Mouse (Mus musculus): ENCODE data around the gene Gm28035. TPM values are rescaled to one million over a fixed set of nuclear protein-coding genes. Genes with fewer than 3 reads are reported as not detected.

Gene Gm28035
- polyA plus RNA-seq, 1 experiment = 6.4 TPM

- no peaks in the 10 kb centered on the region for H3K27me3 ChIP-seq (replicated peaks)
- peak within 1 kb of the TSS; percentile 96 for H3K4me3 ChIP-seq (replicated peaks)
- peaks cover 24% of the 10 kb centered on the region for H3K36me3 ChIP-seq (replicated peaks; ENCODE audit: low read length)
- H3K4me1 ChIP-seq = peaks cover 56% of the 10 kb centered on the region
- peaks cover 17% of the 10 kb centered on the region for H3K9me3 ChIP-seq
- peak; percentile 86 for TF ChIP-seq FLI1 (IDR thresholded peaks at IDR 0.05; ENCODE audit: low read length)
- no peak for TF ChIP-seq GATA1 (IDR thresholded peaks at IDR 0.05; ENCODE audit: borderline replicate concordance, low read length)
Measured at GRCm38 (mm10) chr2:30237199-30237880, 3.0 kb upstream of the Gm28035 start, which contains the start of gene Lrrc8a. Gene Lrrc8a, plus strand, starts transcription at chr2:30237715.

GRCm38 (mm10) chr2:30237881-30238280, 2.5 kb upstream of the Gm28035 start:
- Histone ChIP-seq H3K4me1 (peaks cover 62% of the 10 kb centered on the region), H3K27me3 (replicated peaks) (no peaks in the 10 kb centered on the region), H3K9me3 (peaks cover 11% of the 10 kb centered on the region), H3K4me3 (replicated peaks) (peak overlapping the region; percentile 96), H3K36me3 (replicated peaks; ENCODE audit: low read length) (peaks cover 29% of the 10 kb centered on the region)
- TF ChIP-seq FLI1 (IDR thresholded peaks at IDR 0.05; ENCODE audit: low read length) (no peak), GATA1 (IDR thresholded peaks at IDR 0.05; ENCODE audit: borderline replicate concordance, low read length) (no peak)

GRCm38 (mm10) chr2:30238906-30239465, 1.4 kb upstream of the Gm28035 start:
- TF ChIP-seq FLI1 (IDR thresholded peaks at IDR 0.05; ENCODE audit: low read length) (no peak), GATA1 (IDR thresholded peaks at IDR 0.05; ENCODE audit: borderline replicate concordance, low read length) (no peak)
- H3K9me3 ChIP-seq = 0 out of 2 replicates have a peak, but pooled peaks cover 3% of the 10 kb centered on the region
- H3K27me3 ChIP-seq (replicated peaks) = no peaks in the 10 kb centered on the region
- peak overlapping the region; percentile 96 for H3K4me3 ChIP-seq (replicated peaks)
- peaks cover 40% of the 10 kb centered on the region for H3K36me3 ChIP-seq (replicated peaks; ENCODE audit: low read length)
- H3K4me1 ChIP-seq = peaks cover 73% of the 10 kb centered on the region

DNA sequence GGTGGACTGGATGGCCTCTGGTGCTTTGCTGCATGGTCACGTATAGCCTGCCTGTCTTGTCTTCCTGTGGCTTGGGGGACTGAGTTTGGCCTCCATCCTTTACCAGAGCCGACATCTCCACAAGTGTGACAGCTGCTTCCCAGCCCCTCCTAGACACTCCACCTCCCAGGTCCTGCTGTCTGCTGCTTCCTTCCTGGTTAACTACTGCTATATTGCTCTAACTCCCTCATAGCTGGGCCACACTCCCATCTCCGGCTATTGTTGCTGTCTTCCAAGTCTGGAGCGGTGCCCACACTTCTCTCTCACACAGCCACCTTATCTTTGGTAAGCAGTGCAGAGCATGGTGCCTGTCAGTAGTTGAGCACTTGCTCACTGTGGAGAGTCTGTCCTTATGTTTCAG, 590 bp upstream of the Gm28035 start:
- Histone ChIP-seq H3K4me1 (peaks cover 80% of the 10 kb centered on the region), H3K9me3 (no peaks in the 10 kb centered on the region), H3K36me3 (replicated peaks; ENCODE audit: low read length) (peaks cover 48% of the 10 kb centered on the region), H3K27me3 (replicated peaks) (no peaks in the 10 kb centered on the region), H3K4me3 (replicated peaks) (peak overlapping the region; percentile 96)
- TF ChIP-seq FLI1 (IDR thresholded peaks at IDR 0.05; ENCODE audit: low read length) = no peak
- no peak for TF ChIP-seq GATA1 (IDR thresholded peaks at IDR 0.05; ENCODE audit: borderline replicate concordance, low read length)

- Histone ChIP-seq H3K4me1 (peaks cover 90% of the 10 kb centered on the region), H3K27me3 (replicated peaks) (no peaks in the 10 kb centered on the region), H3K9me3 (no peaks in the 10 kb centered on the region), H3K4me3 (replicated peaks) (peak overlapping the region; percentile 71), H3K36me3 (replicated peaks; ENCODE audit: low read length) (peaks cover 71% of the 10 kb centered on the region)
- TF ChIP-seq FLI1 (IDR thresholded peaks at IDR 0.05; ENCODE audit: low read length) = no peak
- no peak for TF ChIP-seq GATA1 (IDR thresholded peaks at IDR 0.05; ENCODE audit: borderline replicate concordance, low read length)
Measured at GRCm38 (mm10) chr2:30242509-30242908, 2.1 kb downstream of the Gm28035 start.

DNA sequence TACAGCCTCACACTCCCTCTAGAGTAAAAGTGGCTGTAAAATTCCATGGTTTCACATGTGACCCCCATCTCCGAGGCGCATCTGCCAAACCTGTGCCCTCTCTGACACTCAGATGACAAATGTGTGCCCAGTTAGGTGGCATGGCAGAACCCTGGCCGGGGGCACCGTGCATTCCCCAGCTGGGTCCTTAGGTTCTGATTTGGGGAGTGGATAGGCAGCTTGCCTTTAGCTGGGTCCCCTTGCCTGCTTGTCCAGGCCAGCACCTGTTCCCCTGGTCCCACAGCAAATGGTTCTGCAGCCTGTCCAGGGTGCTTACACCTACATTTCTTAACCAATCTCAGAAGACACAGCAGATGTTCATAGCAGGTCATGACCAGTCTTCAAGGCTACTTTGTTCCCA, 3.0 kb downstream of the Gm28035 start:
- no peak for TF ChIP-seq FLI1 (IDR thresholded peaks at IDR 0.05; ENCODE audit: low read length)
- TF ChIP-seq GATA1 (IDR thresholded peaks at IDR 0.05; ENCODE audit: borderline replicate concordance, low read length) = no peak
- peaks cover 94% of the 10 kb centered on the region for H3K4me1 ChIP-seq
- no peaks in the 10 kb centered on the region for H3K9me3 ChIP-seq
- no peak overlapping the region for H3K4me3 ChIP-seq (replicated peaks)
- H3K36me3 ChIP-seq (replicated peaks; ENCODE audit: low read length) = peaks cover 80% of the 10 kb centered on the region
- H3K27me3 ChIP-seq (replicated peaks) = no peaks in the 10 kb centered on the region

DNA sequence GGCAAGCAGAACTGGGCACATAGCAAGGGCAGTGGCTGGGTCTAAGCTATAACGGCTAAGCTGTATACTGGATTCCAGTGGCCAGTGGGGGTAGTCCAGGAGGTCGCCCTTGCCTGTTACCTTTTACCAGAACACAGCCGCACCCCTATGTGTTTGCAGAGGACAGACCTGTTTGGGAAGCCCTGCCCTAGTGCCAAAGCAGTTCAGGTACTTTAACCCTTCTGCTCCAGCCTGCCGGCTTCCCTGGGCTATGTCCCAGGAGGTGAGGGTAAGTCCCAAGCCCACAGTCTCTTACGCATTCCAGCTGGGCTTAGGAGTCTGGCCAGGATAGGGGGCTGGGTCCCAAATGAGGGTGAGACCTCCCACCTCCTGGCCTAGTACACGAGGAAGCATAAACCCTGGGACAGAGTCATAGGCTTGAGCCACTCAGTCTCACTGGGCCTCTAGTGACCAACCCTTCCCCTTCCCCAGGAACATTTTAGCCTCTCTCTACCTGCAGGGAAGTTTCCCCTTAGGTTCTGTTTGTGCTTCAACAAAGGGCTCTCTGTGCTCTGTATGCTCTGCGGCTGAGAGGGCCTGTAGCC, 4.3 kb downstream of the Gm28035 start:
- H3K9me3 ChIP-seq = no peaks in the 10 kb centered on the region
- H3K4me3 ChIP-seq (replicated peaks) = no peak overlapping the region
- H3K27me3 ChIP-seq (replicated peaks) = no peaks in the 10 kb centered on the region
- peaks cover 91% of the 10 kb centered on the region for H3K4me1 ChIP-seq
- no peak for TF ChIP-seq FLI1 (IDR thresholded peaks at IDR 0.05; ENCODE audit: low read length)
- no peak for TF ChIP-seq GATA1 (IDR thresholded peaks at IDR 0.05; ENCODE audit: borderline replicate concordance, low read length)
- peaks cover 93% of the 10 kb centered on the region for H3K36me3 ChIP-seq (replicated peaks; ENCODE audit: low read length)

GRCm38 (mm10) chr2:30247036-30247435, 6.7 kb downstream of the Gm28035 start:
- Histone ChIP-seq H3K9me3 (no peaks in the 10 kb centered on the region), H3K36me3 (replicated peaks; ENCODE audit: low read length) (peaks cover 93% of the 10 kb centered on the region), H3K4me3 (replicated peaks) (no peak overlapping the region), H3K27me3 (replicated peaks) (no peaks in the 10 kb centered on the region), H3K4me1 (peaks cover 89% of the 10 kb centered on the region)
- TF ChIP-seq FLI1 (IDR thresholded peaks at IDR 0.05; ENCODE audit: low read length) (no peak), GATA1 (IDR thresholded peaks at IDR 0.05; ENCODE audit: borderline replicate concordance, low read length) (no peak)

DNA sequence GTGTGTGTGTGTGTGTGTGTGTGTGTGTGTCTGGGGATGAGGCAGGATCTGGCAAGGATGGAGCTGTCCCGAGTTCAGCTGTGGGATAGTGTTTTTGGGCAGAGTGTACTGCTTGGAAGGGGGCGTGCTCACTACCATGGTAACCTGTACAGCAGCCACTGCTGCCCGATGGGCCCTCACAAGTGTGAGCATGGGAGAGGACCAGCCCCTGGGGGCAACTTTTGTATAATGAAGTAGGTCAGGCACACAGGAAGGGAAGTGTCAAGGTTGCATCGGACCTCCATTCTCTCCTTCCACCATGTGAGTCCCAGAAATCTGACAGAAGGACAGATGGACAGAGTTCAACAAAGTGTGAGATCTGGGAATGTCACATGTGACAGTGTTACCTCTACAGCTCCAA, 7.3 kb downstream of the Gm28035 start:
- TF ChIP-seq FLI1 (IDR thresholded peaks at IDR 0.05; ENCODE audit: low read length) = no peak
- TF ChIP-seq GATA1 (IDR thresholded peaks at IDR 0.05; ENCODE audit: borderline replicate concordance, low read length) = no peak
- H3K4me1 ChIP-seq = peaks cover 89% of the 10 kb centered on the region
- H3K36me3 ChIP-seq (replicated peaks; ENCODE audit: low read length) = peaks cover 94% of the 10 kb centered on the region
- H3K4me3 ChIP-seq (replicated peaks) = no peak overlapping the region
- H3K9me3 ChIP-seq = no peaks in the 10 kb centered on the region
- H3K27me3 ChIP-seq (replicated peaks) = no peaks in the 10 kb centered on the region

- H3K4me3 ChIP-seq (replicated peaks) = no peak overlapping the region
- H3K9me3 ChIP-seq = no peaks in the 10 kb centered on the region
- peaks cover 94% of the 10 kb centered on the region for H3K36me3 ChIP-seq (replicated peaks; ENCODE audit: low read length)
- H3K4me1 ChIP-seq = peaks cover 89% of the 10 kb centered on the region
- no peaks in the 10 kb centered on the region for H3K27me3 ChIP-seq (replicated peaks)
- TF ChIP-seq GATA1 (IDR thresholded peaks at IDR 0.05; ENCODE audit: borderline replicate concordance, low read length) = no peak
- no peak for TF ChIP-seq FLI1 (IDR thresholded peaks at IDR 0.05; ENCODE audit: low read length)
Measured at GRCm38 (mm10) chr2:30249182-30249581, 8.8 kb downstream of the Gm28035 start.
